Mouse (Mus musculus) liver, postnatal 0 days (tissue): ENCODE measurements around the gene Ins2.

ENCODE experiments used
- CTCF ChIP-seq: sonication (generic); IDR thresholded peaks from 2 replicates; pipeline ENCODE4 v1.5.1; 2016; ENCODE audit warnings: antibody characterized with exemption, low read depth
- EP300 ChIP-seq: IDR thresholded peaks from 2 replicates; pipeline ENCODE4 v1.6.1; 2016; ENCODE audit warnings: antibody characterized with exemption, low read depth, mild to moderate bottlenecking

- peak; percentile 71 for TF ChIP-seq CTCF
- no peak for TF ChIP-seq EP300
These were observed 67.5 kb downstream of the Ins2 start for GRCm38 (mm10) chr7:142675644-142676043.
